Mouse (Mus musculus) heart, adult 2 months (tissue): Measurements from ENCODE around the gene 1810046K07Rik.

ENCODE experiments used
- CTCF ChIP-seq: fragments of 200-600 bp; IDR thresholded peaks from 2 replicates; pipeline ENCODE4 v1.8.1; 2022; ENCODE audit warnings: antibody characterized with exemption, mild to moderate bottlenecking, moderate library complexity
- POLR2A ChIP-seq: fragments of 200-500 bp; IDR thresholded peaks from 2 replicates; pipeline ENCODE4 v1.6.1; 2011; ENCODE audit warnings: mild to moderate bottlenecking, low read depth, low read length, control low read depth; ENCODE audit not compliant: insufficient read depth

DNA sequence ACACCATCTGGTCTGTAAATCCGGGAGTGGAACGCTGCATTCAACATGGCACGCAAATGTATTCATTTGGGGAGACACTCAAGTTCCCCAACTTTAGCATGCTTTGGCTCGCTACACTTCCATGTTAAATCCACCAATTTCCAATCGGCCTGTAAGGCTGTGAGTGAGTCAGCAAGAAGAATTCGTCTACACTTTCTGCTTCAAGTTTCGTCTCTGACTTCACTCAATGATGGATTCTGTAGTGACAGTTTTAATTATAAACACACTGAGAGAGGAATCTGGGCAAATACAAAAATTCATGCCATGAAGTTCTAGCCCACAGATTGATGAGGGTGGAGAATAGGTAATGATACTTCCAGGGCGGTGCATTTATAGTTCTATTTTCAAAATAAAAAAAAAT, 35.2 kb downstream of the 1810046K07Rik start:
- no peak for TF ChIP-seq CTCF
- no peak for TF ChIP-seq POLR2A
